Mouse (Mus musculus) gastrocnemius, postnatal 14 days (tissue): ENCODE measurements around the gene Herc2. TPM values are rescaled to one million over a fixed set of nuclear protein-coding genes. Genes with fewer than 3 reads are reported as not detected.

ENCODE experiments used
- total RNA-seq, 2 experiments: library from RNA; stranded (reverse); gene quantifications; 2 replicates each; pipeline ENCODE4 v1.2.3; 2021

Gene Herc2
- total RNA-seq, 2 experiments from 2014 or later: 26.8 to 29.0 TPM

Other genes starting within 250 kb of the Herc2 start
- 10 to 100 TPM; 28.3 to 29.4 TPM for gene Cyfip1, start 208.5 kb upstream of the Herc2 start, total RNA-seq
- 10 to 100 TPM; 26.3 to 27.2 TPM for gene Nipa2, start 87.7 kb upstream of the Herc2 start, total RNA-seq
- 1 to 10 TPM; 2.4 to 3.2 TPM for gene Nipa1, start 30.2 kb upstream of the Herc2 start, total RNA-seq
- gene Oca2, start 189.6 kb downstream of the Herc2 start, total RNA-seq: not detected